Mouse (Mus musculus) limb, embryonic 14.5 days (tissue): ENCODE data around the gene Ccr4. TPM values are rescaled to one million over a fixed set of nuclear protein-coding genes. Genes with fewer than 3 reads are reported as not detected.

Experiments
- ATAC-seq: fragments of 200-750 bp; cut with Nextera tagmentation; 2 replicates; pipeline ENCODE4 v1.8.0; 2017; ENCODE audit warnings: low read depth, moderate number of reproducible peaks, moderate TSS enrichment; ENCODE audit not compliant: low FRiP score
- DNase-seq: peaks from one replicate; pipeline ENCODE4 v3.0.0-alpha.2; 2015; ENCODE audit warnings: low spot score
- H3K27ac ChIP-seq: fragments of 300-500 bp; sonication (generic); replicated peaks from 2 replicates; pipeline ENCODE4 v1.5.1; 2014; ENCODE audit warnings: low read depth, mild to moderate bottlenecking, low read length, moderate library complexity, mixed read lengths
- H3K27me3 ChIP-seq: fragments of 300-500 bp; sonication (generic); 2 replicates; pipeline ENCODE4 v1.6.1; 2014; ENCODE audit warnings: low read length, mixed read lengths; ENCODE audit not compliant: control insufficient read depth, insufficient read depth
- H3K36me3 ChIP-seq: fragments of 300-500 bp; sonication (generic); 2 replicates; pipeline ENCODE4 v1.6.1; 2014; ENCODE audit warnings: mild to moderate bottlenecking, low read length, moderate library complexity, mixed read lengths; ENCODE audit not compliant: control insufficient read depth, insufficient read depth
- H3K4me1 ChIP-seq: fragments of 300-500 bp; sonication (generic); 2 replicates; pipeline ENCODE4 v1.6.1; 2014; ENCODE audit warnings: antibody characterized with exemption, low read length, mixed read lengths; ENCODE audit not compliant: control insufficient read depth, insufficient read depth
- H3K4me2 ChIP-seq: fragments of 300-500 bp; sonication (generic); replicated peaks from 2 replicates; pipeline ENCODE4 v1.6.1; 2014; ENCODE audit warnings: low read depth, mild to moderate bottlenecking, low read length, moderate library complexity; ENCODE audit not compliant: severe bottlenecking
- H3K4me3 ChIP-seq: fragments of 300-500 bp; sonication (generic); replicated peaks from 2 replicates; pipeline ENCODE4 v1.5.1; 2014; ENCODE audit warnings: low read length
- H3K9ac ChIP-seq: fragments of 300-500 bp; sonication (generic); 2 replicates; pipeline ENCODE4 v1.6.1; 2014; ENCODE audit warnings: mild to moderate bottlenecking, low read depth, low read length, moderate library complexity; ENCODE audit not compliant: severe bottlenecking
- H3K9me3 ChIP-seq: fragments of 300-500 bp; sonication (generic); 2 replicates; pipeline ENCODE4 v1.6.1; 2016; ENCODE audit warnings: low read length; ENCODE audit not compliant: control insufficient read depth
- POLR2A ChIP-seq: fragments of 200-500 bp; IDR thresholded peaks from 2 replicates; pipeline ENCODE4 v1.8.0; 2012; ENCODE audit warnings: inconsistent platforms, mild to moderate bottlenecking, moderate library complexity, borderline replicate concordance; ENCODE audit not compliant: insufficient read depth, insufficient read length; ENCODE audit errors: extremely low read depth
- WGBS: fragments of 180-500 bp; shearing (Covaris S2); extraction: QIAGEN DNeasy Blood & Tissue Kit; methylation state at CpG from one replicate; pipeline ENCODE4 v1.1.7; 2014; 5-methylcytosine and 5-hydroxymethylcytosine counted together
- polyA plus RNA-seq, 2 experiments: library from polyadenylated mRNA; depleted of rRNA in 1 of 2; stranded (reverse) in 1 of 2; unstranded in 1 of 2; fragments of >200 nt; fragmentation: Nextera tagmentation in 1 of 2; extraction: Ambion mirVana in 1 of 2; gene quantifications; 2 replicates each; pipeline versions ENCODE4 v1.2.1 to v1.2.3; 2012 to 2014

Gene Ccr4
- polyA plus RNA-seq, 2 experiments, result 1.2 to 2.7 TPM

- Histone ChIP-seq H3K27me3 (no peaks in the 10 kb centered on the region), H3K4me3 (no peak overlapping the region), H3K4me1 (no peaks in the 10 kb centered on the region), H3K27ac (no peak overlapping the region), H3K9ac (no peak overlapping the region), H3K36me3 (peaks cover 12% of the 10 kb centered on the region), H3K4me2 (no peak overlapping the region), H3K9me3 (no peaks in the 10 kb centered on the region)
- WGBS, result 89% methylated on average over 6 of the region's 6 CpGs
- ATAC-seq (no peak), DNase-seq (no peak)
- TF ChIP-seq POLR2A, result no peak
Measured at GRCm38 (mm10) chr9:114452418-114452817, 52.3 kb downstream of the Ccr4 start.

GRCm38 (mm10) chr9:114451615-114452014, 53.1 kb downstream of the Ccr4 start:
- H3K9ac ChIP-seq, result no peak overlapping the region
- DNase-seq, result no peak
- ATAC-seq, result no peak
- no peak overlapping the region for H3K27ac ChIP-seq
- no peak for TF ChIP-seq POLR2A
- WGBS, result 93% methylated on average over 7 of the region's 7 CpGs
- no peaks in the 10 kb centered on the region for H3K27me3 ChIP-seq
- H3K4me3 ChIP-seq, result no peak overlapping the region
- H3K4me2 ChIP-seq, result no peak overlapping the region
- H3K9me3 ChIP-seq, result no peaks in the 10 kb centered on the region
- H3K4me1 ChIP-seq, result no peaks in the 10 kb centered on the region
- H3K36me3 ChIP-seq, result peaks cover 11% of the 10 kb centered on the region

GRCm38 (mm10) chr9:114449120-114449754, 55.5 kb downstream of the Ccr4 start:
- no peak overlapping the region for H3K4me3 ChIP-seq
- DNase-seq (no peak), ATAC-seq (no peak)
- no peaks in the 10 kb centered on the region for H3K4me1 ChIP-seq
- TF ChIP-seq POLR2A, result no peak
- H3K9me3 ChIP-seq, result no peaks in the 10 kb centered on the region
- H3K27me3 ChIP-seq, result no peaks in the 10 kb centered on the region
- no peak overlapping the region for H3K9ac ChIP-seq
- no peaks in the 10 kb centered on the region for H3K36me3 ChIP-seq
- H3K4me2 ChIP-seq, result no peak overlapping the region
- H3K27ac ChIP-seq, result no peak overlapping the region
- WGBS, result 84% methylated on average over 13 of the region's 13 CpGs

- TF ChIP-seq POLR2A, result no peak
- H3K4me1 ChIP-seq, result no peaks in the 10 kb centered on the region
- WGBS, result 77% methylated on average over 5 of the region's 5 CpGs
- DNase-seq, result no peak
- H3K9me3 ChIP-seq, result no peaks in the 10 kb centered on the region
- no peaks in the 10 kb centered on the region for H3K27me3 ChIP-seq
- no peak overlapping the region for H3K4me2 ChIP-seq
- H3K36me3 ChIP-seq, result no peaks in the 10 kb centered on the region
- H3K27ac ChIP-seq, result no peak overlapping the region
- no peak overlapping the region for H3K9ac ChIP-seq
- no peak overlapping the region for H3K4me3 ChIP-seq
- no peak for ATAC-seq
Measured at GRCm38 (mm10) chr9:114448700-114449099, 56.0 kb downstream of the Ccr4 start.

- no peak overlapping the region for H3K4me2 ChIP-seq
- H3K4me1 ChIP-seq, result no peaks in the 10 kb centered on the region
- no peak for DNase-seq
- H3K27me3 ChIP-seq, result no peaks in the 10 kb centered on the region
- H3K36me3 ChIP-seq, result peaks cover 5% of the 10 kb centered on the region
- no peak for ATAC-seq
- no peak overlapping the region for H3K27ac ChIP-seq
- no peak overlapping the region for H3K4me3 ChIP-seq
- WGBS, result 95% methylated on average over 8 of the region's 8 CpGs
- H3K9me3 ChIP-seq, result no peaks in the 10 kb centered on the region
- TF ChIP-seq POLR2A, result no peak
- H3K9ac ChIP-seq, result no peak overlapping the region
Measured at GRCm38 (mm10) chr9:114446887-114447286, 57.8 kb downstream of the Ccr4 start.
